Mouse (Mus musculus) small intestine, adult 2 months (tissue): Measurements from ENCODE around the gene Cd200r1.

Source experiments
- CTCF ChIP-seq: fragments of 200-500 bp; IDR thresholded peaks from 2 replicates; pipeline ENCODE4 v1.5.1; 2012; ENCODE audit warnings: low read depth, mild to moderate bottlenecking, control low read depth, inconsistent platforms, low read length, moderate library complexity, mixed read lengths; ENCODE audit not compliant: insufficient replicate concordance, insufficient read length; ENCODE audit errors: extremely low read depth
- POLR2A ChIP-seq: fragments of 200-500 bp; IDR thresholded peaks from 2 replicates; pipeline ENCODE4 v1.6.1; 2012; ENCODE audit warnings: low read depth, mild to moderate bottlenecking, control low read depth, inconsistent platforms, low read length, moderate library complexity

GRCm38 (mm10) chr16:44734059-44734458, 31.5 kb upstream of the Cd200r1 start:
- TF ChIP-seq CTCF, result no peak
- no peak for TF ChIP-seq POLR2A
